Mouse (Mus musculus): ENCODE results near the gene Rgs9bp. TPM values are rescaled to one million over a fixed set of nuclear protein-coding genes. Genes with fewer than 3 reads are reported as not detected.

Gene Rgs9bp
- polyA plus RNA-seq (2015; fragmentation: Nextera tagmentation; extraction: Ambion mirVana): 0.08 and 0.24 TPM in 2 replicates

DNA sequence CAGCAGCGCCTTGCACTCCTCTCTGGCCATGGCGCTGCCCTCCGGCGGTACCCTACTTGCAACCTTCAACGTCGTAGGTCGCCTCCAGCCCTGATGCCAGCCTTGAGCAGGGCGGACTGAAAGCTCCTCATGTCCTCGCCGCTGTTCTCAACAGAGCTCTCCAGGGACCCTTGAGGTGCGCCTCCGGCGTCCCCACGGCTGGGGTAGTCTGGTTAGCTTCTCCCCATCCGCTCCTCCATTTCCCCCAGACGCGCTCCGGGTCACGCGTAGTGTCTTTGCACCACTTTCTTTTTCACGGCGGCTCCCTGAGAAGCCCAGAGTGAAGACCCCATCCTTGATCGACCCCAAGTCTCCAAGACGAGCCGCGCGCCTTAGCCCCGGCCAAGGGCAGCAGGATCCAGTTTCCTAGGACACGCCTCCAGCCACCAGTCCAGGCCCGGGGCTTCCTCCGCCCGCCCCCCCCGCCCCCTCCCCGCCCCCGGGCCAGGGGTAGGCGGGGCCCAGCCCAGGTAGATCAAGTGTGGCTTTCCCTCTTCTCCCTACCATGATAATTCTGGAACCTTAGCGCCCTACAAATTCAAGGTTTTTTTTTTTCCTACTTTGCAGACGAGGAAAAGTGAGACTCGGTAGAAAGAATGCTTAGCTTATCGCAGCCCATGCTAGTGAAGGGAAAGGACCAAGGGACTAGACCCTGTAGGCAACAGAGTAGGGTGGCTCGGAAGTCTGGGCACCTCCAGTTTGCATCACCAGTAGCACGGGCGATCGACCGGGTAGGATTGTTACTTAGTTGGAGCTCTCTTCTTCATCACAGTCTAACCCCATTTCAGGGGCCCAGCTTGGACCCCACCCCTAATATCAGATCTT lies at the start of gene Rgs9bp:
Rgs9bp (minus strand) TSS at position 392 of the 864 bp plus-strand sequence.
- H3K9ac ChIP-seq (ENCODE audit: low read length): peak within 1 kb of the TSS; percentile 75
- under 1% methylated on average over 43 of the region's 45 CpGs for WGBS

DNA sequence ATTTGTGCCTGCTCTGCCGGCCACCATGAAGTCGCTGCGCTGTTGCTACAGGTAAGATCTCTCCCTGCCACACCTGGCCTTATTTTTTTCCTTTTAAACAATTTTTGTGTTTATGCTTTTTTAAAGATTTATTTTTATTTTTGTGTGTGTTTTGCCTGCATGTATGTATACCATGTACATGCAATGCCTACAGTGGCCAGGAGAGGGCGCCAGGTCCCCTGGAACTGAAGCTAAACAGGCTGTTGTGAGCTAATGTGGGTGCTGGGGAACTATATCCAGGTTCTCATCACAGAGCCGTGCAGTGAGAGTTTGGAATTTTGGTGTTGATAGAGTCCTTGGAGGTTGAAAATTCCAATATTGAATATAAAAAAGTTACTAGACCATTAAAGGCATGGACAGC lies 43.1 kb upstream of the Rgs9bp start:
- peaks cover 32% of the 10 kb centered on the region for H3K36me3 ChIP-seq (ENCODE audit: control insufficient read depth, insufficient read depth, low read length)
- no peak for ATAC-seq (ENCODE audit: insufficient read depth, low FRiP score)
- 68% methylated on average over 5 of the region's 5 CpGs for WGBS

More for the DNA sequence above, at the start of gene Rgs9bp:
- ATAC-seq (ENCODE audit: insufficient read depth, low FRiP score): peak; percentile 80
- H3K4me1 ChIP-seq (ENCODE audit: control insufficient read depth, insufficient read depth, low read length): peaks cover 22% of the 10 kb centered on the region
- H3K4me2 ChIP-seq (ENCODE audit: low read depth, low read length): peak within 1 kb of the TSS; percentile 100
- peaks cover 23% of the 10 kb centered on the region for H3K27me3 ChIP-seq (ENCODE audit: control insufficient read depth, insufficient read depth, low read length)
- H3K4me3 ChIP-seq (replicated peaks; ENCODE audit: low read length): peak within 1 kb of the TSS; percentile 62
- H3K36me3 ChIP-seq (ENCODE audit: control insufficient read depth, insufficient read depth, low read length): no peaks in the 10 kb centered on the region
- peak within 1 kb of the TSS; percentile 68 for H3K27ac ChIP-seq (ENCODE audit: low read length)
- no peaks in the 10 kb centered on the region for H3K9me3 ChIP-seq (replicated peaks; ENCODE audit: control insufficient read depth, low read length)

DNA sequence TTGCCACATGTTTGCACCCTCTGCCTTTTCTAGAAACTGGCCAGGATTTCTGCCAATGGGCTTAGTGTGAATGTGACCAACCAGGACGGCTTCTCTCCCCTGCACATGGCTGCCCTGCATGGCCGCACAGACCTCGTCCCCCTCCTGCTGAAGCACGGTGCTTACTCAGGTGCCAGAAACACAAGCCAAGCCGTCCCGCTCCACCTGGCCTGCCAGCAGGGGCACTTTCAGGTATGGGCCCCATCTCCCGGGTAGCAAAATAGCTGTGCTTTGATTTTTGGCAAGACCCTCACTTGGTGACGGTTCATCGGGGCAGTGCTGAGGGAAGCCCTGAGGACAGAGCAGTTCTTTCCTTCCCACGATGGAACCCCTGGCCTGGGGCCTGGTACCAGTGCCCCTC lies 42.0 kb upstream of the Rgs9bp start:
- no peak overlapping the region for H3K4me2 ChIP-seq (ENCODE audit: low read depth, low read length)
- H3K4me3 ChIP-seq (replicated peaks; ENCODE audit: low read length): no peak overlapping the region
- no peaks in the 10 kb centered on the region for H3K4me1 ChIP-seq (ENCODE audit: control insufficient read depth, insufficient read depth, low read length)
- WGBS: 93% methylated on average over 10 of the region's 10 CpGs
- no peak for ATAC-seq (ENCODE audit: insufficient read depth, low FRiP score)
- H3K36me3 ChIP-seq (ENCODE audit: control insufficient read depth, insufficient read depth, low read length): peaks cover 35% of the 10 kb centered on the region
- H3K9me3 ChIP-seq (replicated peaks; ENCODE audit: control insufficient read depth, low read length): no peaks in the 10 kb centered on the region
- no peak overlapping the region for H3K27ac ChIP-seq (ENCODE audit: low read length)
- no peak overlapping the region for H3K9ac ChIP-seq (ENCODE audit: low read length)
- H3K27me3 ChIP-seq (ENCODE audit: control insufficient read depth, insufficient read depth, low read length): no peaks in the 10 kb centered on the region

More for the DNA sequence above, 43.1 kb upstream of the Rgs9bp start:
- Histone ChIP-seq H3K9ac (ENCODE audit: low read length) (no peak overlapping the region), H3K4me2 (ENCODE audit: low read depth, low read length) (no peak overlapping the region), H3K4me3 (replicated peaks; ENCODE audit: low read length) (no peak overlapping the region), H3K27ac (ENCODE audit: low read length) (no peak overlapping the region), H3K27me3 (ENCODE audit: control insufficient read depth, insufficient read depth, low read length) (no peaks in the 10 kb centered on the region), H3K9me3 (replicated peaks; ENCODE audit: control insufficient read depth, low read length) (no peaks in the 10 kb centered on the region), H3K4me1 (ENCODE audit: control insufficient read depth, insufficient read depth, low read length) (no peaks in the 10 kb centered on the region)

DNA sequence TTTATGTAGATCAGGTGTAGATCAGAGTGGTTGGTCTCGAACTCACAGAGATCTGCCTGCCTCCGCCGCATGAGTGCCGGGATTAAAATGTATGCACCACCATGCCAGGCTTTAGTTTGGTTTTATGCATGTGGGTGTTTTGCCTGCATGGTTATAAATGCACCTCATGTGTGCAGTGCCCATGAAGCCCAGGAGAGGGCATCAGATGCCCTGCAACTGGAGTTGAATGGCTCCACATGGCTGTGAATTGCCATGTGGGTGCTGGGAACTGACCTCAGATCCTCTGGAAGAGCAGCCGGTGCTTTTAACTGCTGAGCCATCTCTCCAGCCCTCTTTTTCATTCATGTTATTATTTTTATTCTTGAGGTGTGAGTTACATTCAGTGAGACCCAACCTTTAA lies 40.7 kb upstream of the Rgs9bp start:
- Histone ChIP-seq H3K4me3 (replicated peaks; ENCODE audit: low read length) (no peak overlapping the region), H3K27ac (ENCODE audit: low read length) (no peak overlapping the region), H3K4me1 (ENCODE audit: control insufficient read depth, insufficient read depth, low read length) (no peaks in the 10 kb centered on the region), H3K4me2 (ENCODE audit: low read depth, low read length) (no peak overlapping the region), H3K36me3 (ENCODE audit: control insufficient read depth, insufficient read depth, low read length) (peaks cover 38% of the 10 kb centered on the region; the same call in 1 of the 2 replicates), H3K27me3 (ENCODE audit: control insufficient read depth, insufficient read depth, low read length) (no peaks in the 10 kb centered on the region), H3K9me3 (replicated peaks; ENCODE audit: control insufficient read depth, low read length) (no peaks in the 10 kb centered on the region), H3K9ac (ENCODE audit: low read length) (no peak overlapping the region)
- no peak for ATAC-seq (ENCODE audit: insufficient read depth, low FRiP score)
- 99% methylated on average over 5 of the region's 5 CpGs for WGBS

- WGBS: 88% methylated on average over 10 of the region's 10 CpGs
- no peak overlapping the region for H3K27ac ChIP-seq (ENCODE audit: low read length)
- H3K9ac ChIP-seq (ENCODE audit: low read length): no peak overlapping the region
- ATAC-seq (ENCODE audit: insufficient read depth, low FRiP score): no peak
- no peaks in the 10 kb centered on the region for H3K27me3 ChIP-seq (ENCODE audit: control insufficient read depth, insufficient read depth, low read length)
- H3K9me3 ChIP-seq (replicated peaks; ENCODE audit: control insufficient read depth, low read length): no peaks in the 10 kb centered on the region
- H3K36me3 ChIP-seq (ENCODE audit: control insufficient read depth, insufficient read depth, low read length): peaks cover 23% of the 10 kb centered on the region; the same call in 1 of the 2 replicates
- no peak overlapping the region for H3K4me3 ChIP-seq (replicated peaks; ENCODE audit: low read length)
- no peak overlapping the region for H3K4me2 ChIP-seq (ENCODE audit: low read depth, low read length)
- no peaks in the 10 kb centered on the region for H3K4me1 ChIP-seq (ENCODE audit: control insufficient read depth, insufficient read depth, low read length)
These were observed 37.2 kb upstream of the Rgs9bp start for GRCm38 (mm10) chr7:35622626-35623025.

- Histone ChIP-seq H3K4me2 (ENCODE audit: low read depth, low read length) (no peak overlapping the region), H3K36me3 (ENCODE audit: control insufficient read depth, insufficient read depth, low read length) (peaks cover 9% of the 10 kb centered on the region; the same call in 1 of the 2 replicates), H3K4me1 (ENCODE audit: control insufficient read depth, insufficient read depth, low read length) (no peaks in the 10 kb centered on the region), H3K27ac (ENCODE audit: low read length) (no peak overlapping the region), H3K4me3 (replicated peaks; ENCODE audit: low read length) (no peak overlapping the region), H3K27me3 (ENCODE audit: control insufficient read depth, insufficient read depth, low read length) (no peaks in the 10 kb centered on the region), H3K9me3 (replicated peaks; ENCODE audit: control insufficient read depth, low read length) (no peaks in the 10 kb centered on the region), H3K9ac (ENCODE audit: low read length) (no peak overlapping the region)
- WGBS: 70% methylated on average over 4 of the region's 4 CpGs
- no peak for ATAC-seq (ENCODE audit: insufficient read depth, low FRiP score)
These were observed 32.1 kb upstream of the Rgs9bp start for GRCm38 (mm10) chr7:35617513-35617912.

- H3K4me2 ChIP-seq (ENCODE audit: low read depth, low read length): no peak overlapping the region
- no peak for ATAC-seq (ENCODE audit: insufficient read depth, low FRiP score)
- 92% methylated on average over 10 of the region's 10 CpGs for WGBS
These were observed 23.9 kb upstream of the Rgs9bp start for GRCm38 (mm10) chr7:35609245-35609644.

DNA sequence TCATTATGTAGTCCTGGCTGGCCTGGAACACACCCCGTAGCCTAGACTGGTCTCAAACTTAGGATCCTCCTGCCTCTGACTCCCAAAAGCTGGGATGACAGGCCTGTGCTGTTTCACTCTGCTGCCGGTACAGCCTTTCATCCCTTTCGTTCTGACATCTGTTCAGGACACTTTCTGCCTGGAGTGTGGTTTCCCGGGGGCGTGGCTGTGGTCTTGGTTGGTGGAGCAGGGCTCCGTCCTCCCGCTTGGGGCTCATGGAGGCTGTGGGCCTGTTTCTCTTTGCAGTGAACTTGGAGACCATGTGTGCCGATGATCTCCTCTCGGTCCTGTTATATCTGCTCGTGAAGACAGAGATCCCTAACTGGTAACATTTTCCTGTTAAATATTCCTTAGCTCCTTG lies 21.4 kb upstream of the Rgs9bp start:
- Histone ChIP-seq H3K4me3 (replicated peaks; ENCODE audit: low read length) (no peak overlapping the region), H3K4me1 (ENCODE audit: control insufficient read depth, insufficient read depth, low read length) (no peaks in the 10 kb centered on the region), H3K36me3 (ENCODE audit: control insufficient read depth, insufficient read depth, low read length) (peaks cover 27% of the 10 kb centered on the region), H3K4me2 (ENCODE audit: low read depth, low read length) (no peak overlapping the region), H3K27ac (ENCODE audit: low read length) (no peak overlapping the region), H3K27me3 (ENCODE audit: control insufficient read depth, insufficient read depth, low read length) (no peaks in the 10 kb centered on the region), H3K9ac (ENCODE audit: low read length) (no peak overlapping the region), H3K9me3 (replicated peaks; ENCODE audit: control insufficient read depth, low read length) (no peaks in the 10 kb centered on the region)
- WGBS: 88% methylated on average over 10 of the region's 10 CpGs
- no peak for ATAC-seq (ENCODE audit: insufficient read depth, low FRiP score)

More at GRCm38 (mm10) chr7:35609245-35609644, 23.9 kb upstream of the Rgs9bp start:
- Histone ChIP-seq H3K27me3 (ENCODE audit: control insufficient read depth, insufficient read depth, low read length) (no peaks in the 10 kb centered on the region), H3K4me1 (ENCODE audit: control insufficient read depth, insufficient read depth, low read length) (no peaks in the 10 kb centered on the region), H3K27ac (ENCODE audit: low read length) (no peak overlapping the region), H3K36me3 (ENCODE audit: control insufficient read depth, insufficient read depth, low read length) (peaks cover 27% of the 10 kb centered on the region), H3K9me3 (replicated peaks; ENCODE audit: control insufficient read depth, low read length) (no peaks in the 10 kb centered on the region), H3K4me3 (replicated peaks; ENCODE audit: low read length) (no peak overlapping the region), H3K9ac (ENCODE audit: low read length) (no peak overlapping the region)

DNA sequence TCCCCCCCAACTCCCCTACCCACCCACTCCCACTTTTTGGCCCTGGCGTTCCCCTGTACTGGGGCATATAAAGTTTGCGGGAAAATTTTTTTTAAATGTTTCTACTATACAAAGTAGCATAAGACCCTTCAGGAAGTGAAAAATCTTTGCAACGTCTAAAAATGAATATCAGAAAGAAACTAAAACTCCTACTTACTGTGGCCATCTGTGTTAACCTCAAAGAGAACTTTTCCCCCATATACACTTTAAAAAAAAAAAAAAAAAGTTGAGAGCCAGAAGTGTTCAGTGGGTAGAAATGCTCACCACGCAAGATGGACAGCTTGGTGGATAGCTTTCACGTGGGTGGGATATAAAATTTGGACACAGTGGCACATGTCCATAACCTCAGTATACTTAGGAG lies 17.4 kb upstream of the Rgs9bp start:
- Histone ChIP-seq H3K4me3 (replicated peaks; ENCODE audit: low read length) (no peak overlapping the region), H3K36me3 (ENCODE audit: control insufficient read depth, insufficient read depth, low read length) (peaks cover 13% of the 10 kb centered on the region; the same call in 1 of the 2 replicates), H3K27me3 (ENCODE audit: control insufficient read depth, insufficient read depth, low read length) (no peaks in the 10 kb centered on the region), H3K9ac (ENCODE audit: low read length) (no peak overlapping the region), H3K4me2 (ENCODE audit: low read depth, low read length) (no peak overlapping the region), H3K9me3 (replicated peaks; ENCODE audit: control insufficient read depth, low read length) (no peaks in the 10 kb centered on the region), H3K27ac (ENCODE audit: low read length) (no peak overlapping the region), H3K4me1 (ENCODE audit: control insufficient read depth, insufficient read depth, low read length) (no peaks in the 10 kb centered on the region)
- 94% methylated on average over 5 of the region's 5 CpGs for WGBS
- no peak for ATAC-seq (ENCODE audit: insufficient read depth, low FRiP score)
